Mouse (Mus musculus) spleen, adult 2 months (tissue): ENCODE data around the gene Ctnna2. TPM values are rescaled to one million over a fixed set of nuclear protein-coding genes. Genes with fewer than 3 reads are reported as not detected.

Experiments used
- DNase-seq, 2 experiments: peaks; one replicate each; pipeline versions ENCODE4 v3.0.0 to v3.0.0-alpha.2; 2012 to 2021; ENCODE audit warnings: low spot score in 2 of 2, low read depth in 1 of 2
- H3K27ac ChIP-seq: fragments of 200-500 bp; 2 replicates; pipeline ENCODE4 v1.5.1; 2012; ENCODE audit warnings: low read length, inconsistent platforms; ENCODE audit not compliant: insufficient read depth
- H3K27me3 ChIP-seq: fragments of 200-500 bp; 2 replicates; pipeline ENCODE4 v1.6.1; 2012; ENCODE audit warnings: mild to moderate bottlenecking, moderate library complexity, low read length, inconsistent platforms; ENCODE audit not compliant: control insufficient read depth, insufficient read depth
- H3K36me3 ChIP-seq: fragments of 200-500 bp; 2 replicates; pipeline ENCODE4 v1.6.1; 2012; ENCODE audit warnings: mild to moderate bottlenecking, low read length, inconsistent platforms; ENCODE audit not compliant: control insufficient read depth, insufficient read depth
- H3K4me1 ChIP-seq: fragments of 200-500 bp; 2 replicates; pipeline ENCODE4 v1.6.1; 2011; ENCODE audit warnings: inconsistent platforms; ENCODE audit not compliant: control insufficient read depth, insufficient read depth, insufficient read length
- H3K4me3 ChIP-seq: fragments of 200-500 bp; 2 replicates; pipeline ENCODE4 v1.5.1; 2011; ENCODE audit warnings: mild to moderate bottlenecking, inconsistent platforms; ENCODE audit not compliant: insufficient read depth, insufficient read length; ENCODE audit errors: extremely low read depth
- CTCF ChIP-seq: fragments of 200-500 bp; IDR thresholded peaks from 2 replicates; pipeline ENCODE4 v1.5.1; 2011; ENCODE audit warnings: mild to moderate bottlenecking, inconsistent platforms; ENCODE audit not compliant: insufficient read depth, insufficient read length, insufficient replicate concordance; ENCODE audit errors: extremely low read depth
- POLR2A ChIP-seq: fragments of 200-500 bp; IDR thresholded peaks from 2 replicates; pipeline ENCODE4 v1.6.1; 2011; ENCODE audit warnings: low read depth, low read length, inconsistent platforms
- WGBS: fragments of 180-500 bp; shearing (Covaris S2); methylation state at CpG from one replicate; pipeline ENCODE4 v1.1.7; 2018; 5-methylcytosine and 5-hydroxymethylcytosine counted together
- polyA plus RNA-seq: library from polyadenylated mRNA; depleted of rRNA; stranded (reverse); fragments of >200 nt; gene quantifications from 2 replicates; pipeline ENCODE4 v1.2.3, GENCODE M21; 2012

Ctnna2 gene
- polyA plus RNA-seq, 1 experiment: 0.05 TPM

DNA sequence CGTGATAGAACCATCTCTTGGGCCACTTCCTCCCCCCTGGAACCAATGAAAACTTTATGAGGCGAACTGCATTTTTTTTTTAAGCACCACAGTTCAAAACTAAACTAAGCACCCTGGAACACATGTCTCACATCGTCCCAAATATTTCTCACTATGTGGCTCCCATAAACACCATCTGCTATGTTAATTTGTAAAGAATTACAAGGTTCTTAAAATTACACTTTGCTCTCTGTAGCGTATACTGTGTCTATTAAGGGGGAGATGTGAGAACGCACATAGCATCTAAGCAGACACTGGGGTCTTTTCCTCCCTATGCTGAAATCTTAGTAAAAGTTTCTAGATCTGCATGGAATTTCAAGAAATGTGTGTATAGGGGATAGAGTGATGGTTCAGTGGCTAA is 822.5 kb downstream of the Ctnna2 start:
- no peaks in the 10 kb centered on the region for H3K4me1 ChIP-seq
- no peak for TF ChIP-seq POLR2A
- TF ChIP-seq CTCF: no peak
- DNase-seq: no peak
- no peak overlapping the region for H3K27ac ChIP-seq
- no peaks in the 10 kb centered on the region for H3K36me3 ChIP-seq
- no peak overlapping the region for H3K4me3 ChIP-seq
- 84% methylated on average over 5 of the region's 5 CpGs for WGBS
- no peaks in the 10 kb centered on the region for H3K27me3 ChIP-seq

DNA sequence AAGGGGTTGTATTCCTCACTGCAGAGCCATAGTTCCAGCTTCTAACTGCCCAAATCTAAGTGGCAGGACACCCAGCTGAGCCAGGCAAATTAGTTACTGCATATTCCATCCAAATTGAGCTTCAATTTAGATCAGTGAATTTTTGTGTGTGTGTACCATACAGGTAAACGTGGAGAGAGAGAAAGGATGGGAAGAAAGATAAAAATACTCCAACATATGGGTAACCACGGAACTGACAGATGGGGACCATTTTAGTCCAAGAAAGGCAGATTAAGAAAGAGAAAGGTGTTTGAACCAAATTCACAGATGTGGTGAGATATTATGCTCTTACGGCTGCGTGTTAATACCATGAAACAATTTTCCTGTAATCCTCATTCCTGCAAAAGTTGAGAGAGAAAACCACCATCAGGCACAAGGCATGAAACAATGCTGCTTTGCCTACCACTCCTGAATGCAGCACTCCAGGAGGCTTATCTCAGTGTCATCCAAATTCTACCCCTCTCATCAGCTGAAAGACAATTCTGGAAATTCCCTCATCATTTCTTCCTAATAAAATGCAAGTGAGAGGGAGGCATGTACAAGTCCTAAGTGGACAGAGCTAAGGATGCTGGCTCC is 840.1 kb downstream of the Ctnna2 start:
- DNase-seq: no peak
- WGBS: 82% methylated on average over 4 of the region's 4 CpGs
- H3K27me3 ChIP-seq: no peaks in the 10 kb centered on the region
- H3K4me1 ChIP-seq: no peaks in the 10 kb centered on the region
- H3K27ac ChIP-seq: no peak overlapping the region
- H3K36me3 ChIP-seq: no peaks in the 10 kb centered on the region
- TF ChIP-seq POLR2A (no peak), CTCF (no peak)
- H3K4me3 ChIP-seq: no peak overlapping the region

DNA sequence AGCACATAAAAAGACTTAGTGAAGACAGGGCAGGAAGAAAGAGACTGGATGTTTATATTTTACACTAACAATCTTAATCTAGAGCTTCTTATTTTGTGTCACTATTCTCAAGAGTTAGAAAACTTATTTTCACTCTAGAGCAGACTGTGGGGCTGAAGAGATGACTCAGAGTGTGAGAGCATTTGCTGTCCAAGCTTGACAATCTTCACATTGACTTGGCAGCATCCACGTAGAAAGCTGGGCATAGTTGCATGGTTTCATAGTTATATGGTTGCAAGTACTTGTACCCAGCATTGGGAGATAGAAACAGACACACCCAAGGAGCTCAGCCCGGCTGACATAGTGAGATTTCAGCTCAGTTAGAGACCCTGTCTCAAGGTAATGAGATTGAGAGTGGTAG is 858.6 kb downstream of the Ctnna2 start:
- H3K4me1 ChIP-seq: no peaks in the 10 kb centered on the region
- WGBS: 71% methylated on average over 2 of the region's 2 CpGs
- no peak overlapping the region for H3K27ac ChIP-seq
- TF ChIP-seq POLR2A: no peak
- no peak for TF ChIP-seq CTCF
- no peak overlapping the region for H3K4me3 ChIP-seq
- DNase-seq: no peak
- no peaks in the 10 kb centered on the region for H3K27me3 ChIP-seq
- no peaks in the 10 kb centered on the region for H3K36me3 ChIP-seq

DNA sequence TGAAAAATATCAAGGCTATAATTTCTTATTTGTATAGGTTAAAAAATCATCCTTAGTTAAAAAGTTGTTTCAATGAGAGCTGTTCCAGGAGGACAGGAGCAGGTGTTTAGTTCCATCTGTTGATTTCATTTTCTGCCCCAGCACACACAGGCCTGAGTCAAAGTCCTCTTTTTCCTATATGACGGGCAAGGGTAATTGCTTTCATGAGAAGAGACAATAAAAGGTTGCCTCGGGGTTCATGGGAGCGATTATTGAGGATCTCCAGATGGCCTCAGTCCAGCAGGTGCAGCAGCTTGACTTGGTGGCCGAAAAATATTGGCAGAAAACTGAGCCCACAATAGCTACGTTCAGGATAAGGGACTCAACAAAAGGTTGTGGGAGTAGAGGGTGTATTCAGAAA is 859.0 kb downstream of the Ctnna2 start:
- no peaks in the 10 kb centered on the region for H3K36me3 ChIP-seq
- H3K4me1 ChIP-seq: no peaks in the 10 kb centered on the region
- 83% methylated on average over 5 of the region's 5 CpGs for WGBS
- no peak overlapping the region for H3K4me3 ChIP-seq
- DNase-seq: no peak
- TF ChIP-seq POLR2A (no peak), CTCF (no peak)
- no peaks in the 10 kb centered on the region for H3K27me3 ChIP-seq
- no peak overlapping the region for H3K27ac ChIP-seq

DNA sequence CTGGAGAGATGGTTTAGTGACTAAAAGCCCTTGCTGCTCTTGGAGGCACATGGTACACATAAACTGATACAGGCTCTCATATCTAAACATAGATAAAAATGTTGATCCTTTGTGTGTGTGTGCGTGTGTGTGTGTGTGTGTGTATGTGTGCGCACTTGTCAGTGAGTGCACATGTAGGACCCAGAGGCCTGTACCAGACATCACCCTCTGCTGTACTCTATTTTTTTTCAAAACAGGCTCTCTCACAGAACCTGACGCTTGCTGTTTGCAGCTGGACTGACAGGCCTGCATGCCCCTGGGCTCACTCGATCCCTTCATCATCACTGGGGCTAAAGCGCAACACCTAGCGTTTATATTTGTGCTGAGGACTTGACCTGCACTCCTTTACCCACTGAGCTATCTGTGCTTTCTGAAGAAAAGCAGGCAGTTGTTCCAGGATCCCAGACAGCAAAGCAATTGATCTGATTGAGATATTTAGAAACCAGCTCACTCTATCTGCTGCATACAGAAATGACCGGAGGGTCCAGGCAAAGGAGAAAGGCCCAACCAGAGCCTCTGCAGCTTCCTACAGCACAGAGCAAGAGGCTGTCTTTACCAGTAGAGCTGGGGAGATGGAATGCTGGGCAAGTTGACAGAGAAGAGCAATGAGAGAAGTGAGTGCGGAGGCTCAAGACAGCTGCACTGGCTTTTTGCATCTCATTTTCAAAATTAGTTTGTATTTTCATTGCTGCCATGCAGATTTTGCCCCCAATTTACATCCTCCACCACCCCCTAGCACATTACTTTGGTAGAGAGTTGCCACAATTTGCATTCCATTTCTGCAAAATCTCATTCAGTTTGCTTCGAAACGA is 870.2 kb downstream of the Ctnna2 start:
- 86% methylated on average over 10 of the region's 10 CpGs for WGBS
- no peaks in the 10 kb centered on the region for H3K4me1 ChIP-seq
- H3K27me3 ChIP-seq: no peaks in the 10 kb centered on the region
- H3K27ac ChIP-seq: no peak overlapping the region
- TF ChIP-seq POLR2A: no peak
- TF ChIP-seq CTCF: no peak
- H3K36me3 ChIP-seq: no peaks in the 10 kb centered on the region
- DNase-seq: no peak
- no peak overlapping the region for H3K4me3 ChIP-seq

DNA sequence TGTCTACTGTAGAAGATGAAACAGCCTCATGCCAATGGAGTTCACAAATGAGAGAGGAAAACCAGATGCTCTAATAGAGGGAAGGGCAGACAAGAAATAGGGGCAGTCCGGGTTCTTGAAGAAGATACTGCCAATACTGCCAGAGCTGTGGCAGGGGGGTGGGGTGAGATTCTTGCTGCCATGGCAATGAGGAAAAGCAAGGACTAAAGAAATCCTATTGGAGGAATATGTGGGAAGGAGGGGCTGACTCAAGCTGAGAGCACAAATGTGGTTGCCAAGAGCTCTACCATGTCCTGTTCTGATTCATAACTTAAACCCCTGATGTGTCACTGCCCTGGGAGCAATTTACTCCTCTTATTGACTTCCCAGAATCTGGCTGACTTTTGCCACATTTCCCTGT is 878.5 kb downstream of the Ctnna2 start:
- DNase-seq: no peak
- H3K4me3 ChIP-seq: no peak overlapping the region
- H3K4me1 ChIP-seq: no peaks in the 10 kb centered on the region
- H3K27me3 ChIP-seq: no peaks in the 10 kb centered on the region
- H3K27ac ChIP-seq: no peak overlapping the region
- no peak for TF ChIP-seq CTCF
- no peak for TF ChIP-seq POLR2A
- no peaks in the 10 kb centered on the region for H3K36me3 ChIP-seq
- 54% methylated on average over 1 of the region's 1 CpGs for WGBS

DNA sequence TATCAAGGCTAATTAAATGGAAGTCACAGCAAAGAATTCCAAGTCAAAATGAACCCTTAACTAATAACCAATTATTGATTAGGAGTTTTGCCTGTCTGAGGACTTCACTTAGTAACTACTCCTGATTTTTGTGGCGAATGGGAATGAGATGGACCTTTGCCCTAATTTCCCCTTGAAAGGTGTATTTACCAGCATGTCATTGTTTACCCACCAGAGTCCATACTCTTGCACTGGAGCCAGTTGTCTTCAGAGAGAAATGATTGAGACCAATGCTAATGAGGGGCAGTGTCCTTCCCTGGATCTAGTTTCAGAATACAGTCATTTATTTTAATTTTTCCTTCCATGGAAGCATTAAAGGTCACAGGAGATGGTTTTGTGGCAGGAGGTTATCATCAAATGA is 881.0 kb downstream of the Ctnna2 start:
- no peak for DNase-seq
- H3K36me3 ChIP-seq: no peaks in the 10 kb centered on the region
- TF ChIP-seq CTCF (no peak), POLR2A (no peak)
- no peak overlapping the region for H3K4me3 ChIP-seq
- WGBS: 93% methylated on average over 1 of the region's 1 CpGs
- no peak overlapping the region for H3K27ac ChIP-seq
- H3K4me1 ChIP-seq: no peaks in the 10 kb centered on the region
- no peaks in the 10 kb centered on the region for H3K27me3 ChIP-seq
